In genomic region chr11:114907567-114907966, GRCm38 (mm10) we compare ENCODE assay signal across 15 mouse cellular contexts. TPM values are rescaled to one million over a fixed set of nuclear protein-coding genes. Genes with fewer than 3 reads are reported as not detected.
DNase-seq lines count a peak whose midpoint lies in the region; ATAC-seq and TF ChIP-seq lines count a peak whose summit lies in the region.
"Had no signal": no experiment of that assay in that cellular context is flagged by ENCODE, and none has a peak within 500 bp of the region (broad histone marks: within the 10 kb centered on the region; RNA-seq: fewer than 3 reads in every experiment).

No protein-coding gene starts in this region.

- DNase-seq in adrenal gland, adult (ENCODE audit: inconsistent age in 2 of 2, low spot score in 1 of 2) = peak; percentile 70 to 83
- DNase-seq in adrenal gland, postnatal 4 days (ENCODE audit: low spot score in 2 of 2) = no peak
- DNase-seq in lung, postnatal 10 days = peak; percentile 31
- DNase-seq in natural killer cell, adult 2 months (ENCODE audit: low spot score in 2 of 2) = peak; percentile 42 to 73
- DNase-seq in gastrocnemius, adult 2 months = no peak
- DNase-seq in embryo, embryonic 11 days = no peak
- DNase-seq in right cerebral cortex, adult 18-20 months = no peak
- DNase-seq: lung, embryonic 14.5 days had no signal

- no peak for TF ChIP-seq CTCF in gastrocnemius, adult 2 months (IDR thresholded peaks at IDR 0.05)

- peak; percentile 91 for ATAC-seq in granulocyte monocyte progenitor cell, adult 5-6 weeks (replicated peaks; ENCODE audit: poor library complexity, severe bottlenecking)
- ATAC-seq: hindbrain, postnatal 0 days; midbrain, embryonic 16.5 days had no signal

- no peak overlapping the region for H3K4me3 ChIP-seq in gastrocnemius, adult 2 months
- H3K4me3 ChIP-seq: erythroblast, embryonic 14.5 days; neural tube, embryonic 15.5 days had no signal

- H3K27ac ChIP-seq in gastrocnemius, adult 2 months = no peak overlapping the region
- H3K27ac ChIP-seq: hindbrain, postnatal 0 days; neural tube, embryonic 15.5 days had no signal

- intact Hi-C loops in gastrocnemius, adult 2 months (cut with DNase I) = no loop called here

RNA-seq across cellular contexts. Expression of gene Cd300a, which starts 17.7 kb away (rescaled TPM):
- 1 to 10 TPM; 1.9 to 3.3 TPM for total RNA-seq in adrenal gland, postnatal 4 days (2021)
- total RNA-seq in granulocyte monocyte progenitor cell, adult 5-6 weeks (2014; fragmentation: Nextera tagmentation) = 11.4 and 12.6 TPM in 2 replicates
- total RNA-seq in granulocyte monocyte progenitor cell, adult 5-6 weeks (2017) = 14.3 and 20.8 TPM in 2 replicates
- under 1 TPM; 0.50 to 0.66 TPM for total RNA-seq in gastrocnemius, adult 2 months (2021)

RNA-seq across cellular contexts. Expression of gene Cd300lb, which starts 26.6 kb away (rescaled TPM):
- total RNA-seq in adrenal gland, postnatal 4 days (2021) = under 1 TPM; 0.73 to 0.76 TPM
- 24.4 and 25.9 TPM in 2 replicates for total RNA-seq in granulocyte monocyte progenitor cell, adult 5-6 weeks (2014; fragmentation: Nextera tagmentation)
- total RNA-seq in granulocyte monocyte progenitor cell, adult 5-6 weeks (2017) = 17.4 and 17.7 TPM in 2 replicates
- under 1 TPM; 0.15 to 0.42 TPM for total RNA-seq in gastrocnemius, adult 2 months (2021)
- total RNA-seq: ES-E14; layer of hippocampus, postnatal 25 days had no signal

RNA-seq across cellular contexts. Expression of gene Gprc5c, which starts 56.6 kb away (rescaled TPM):
- 10 to 100 TPM; 17.6 to 41.1 TPM for total RNA-seq in adrenal gland, postnatal 4 days (2021)
- total RNA-seq in granulocyte monocyte progenitor cell, adult 5-6 weeks (2014; fragmentation: Nextera tagmentation) = not detected in 2 replicates
- total RNA-seq in granulocyte monocyte progenitor cell, adult 5-6 weeks (2017) = not detected in 2 replicates
- 10 to 100 TPM; 45.4 to 82.1 TPM for total RNA-seq in gastrocnemius, adult 2 months (2021)

Comparison
In these comparisons a context has a peak if more than half of its experiments do, and no peak if none do; other contexts are left out.
1. DNase-seq: peak in adrenal gland, adult (2 of 2), lung, postnatal 10 days (single experiment) and natural killer cell, adult 2 months (2 of 2); none in adrenal gland, postnatal 4 days (0 of 2), gastrocnemius, adult 2 months (single experiment), embryo, embryonic 11 days (single experiment) and right cerebral cortex, adult 18-20 months (single experiment).
2. RNA of gene Cd300lb, which starts 26.6 kb away (total RNA-seq): 17.4 to 25.9 TPM in granulocyte monocyte progenitor cell, adult 5-6 weeks; 0.73 to 0.76 TPM in adrenal gland, postnatal 4 days and 0.15 to 0.42 TPM in gastrocnemius, adult 2 months; every median in the first group is over 10 times any median in the second.
3. RNA of gene Gprc5c, which starts 56.6 kb away (total RNA-seq): 45.4 to 82.1 TPM in gastrocnemius, adult 2 months and 17.6 to 41.1 TPM in adrenal gland, postnatal 4 days; not detected in granulocyte monocyte progenitor cell, adult 5-6 weeks; every median in the first group is over 10 times any median in the second.